Comparison of ENCODE assay signal across 8 mouse cellular contexts in the genomic region with DNA sequence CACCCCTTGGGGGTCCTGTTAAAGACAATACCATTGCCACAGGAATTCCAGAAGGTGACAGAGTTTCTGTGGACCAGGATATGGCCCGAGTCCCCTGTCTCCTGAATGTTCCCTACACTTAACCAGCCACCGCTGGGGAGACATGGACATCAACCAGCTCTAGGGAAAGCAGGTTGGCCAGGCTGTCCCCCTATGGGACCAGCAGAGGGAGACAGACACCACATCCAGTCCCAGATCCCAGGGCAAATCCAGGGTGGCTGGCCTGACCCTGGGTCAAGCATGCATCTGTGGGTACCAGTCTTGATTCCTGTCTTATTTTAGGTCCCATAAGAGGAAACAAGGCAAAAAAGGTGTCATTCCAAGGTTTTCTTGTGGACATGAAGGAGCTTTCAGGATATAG. TPM values are rescaled to one million over a fixed set of nuclear protein-coding genes. Genes with fewer than 3 reads are reported as not detected.
DNase-seq lines count a peak whose midpoint lies in the region; ATAC-seq and TF ChIP-seq lines count a peak whose summit lies in the region.
"Had no signal": no experiment of that assay in that cellular context is flagged by ENCODE, and none has a peak within 500 bp of the region (broad histone marks: within the 10 kb centered on the region; RNA-seq: fewer than 3 reads in every experiment).

No protein-coding gene starts in this region.

- H3K4me2 ChIP-seq in liver, embryonic 15.5 days = no peak overlapping the region
- H3K4me2 ChIP-seq: hindbrain, embryonic 15.5 days had no signal

- H3K4me3 ChIP-seq in liver, embryonic 15.5 days (replicated peaks) = no peak overlapping the region
- H3K4me3 ChIP-seq: hindbrain, embryonic 15.5 days had no signal

- peak; percentile 65 for DNase-seq in CD4-positive helper T cell, adult 2 months (ENCODE audit: low read depth, low spot score)
- no peak for DNase-seq in Patski (ENCODE audit: low read depth, low spot score)
- DNase-seq in cerebellum, postnatal 36 days = peak; percentile 73 to 76
- peak; percentile 32 to 66 for DNase-seq in gastrocnemius, postnatal 4 days (ENCODE audit: low spot score in 2 of 2)
- DNase-seq in kidney, adult 8-10 months = peak; percentile 73 to 85
- peak; percentile 89 for DNase-seq in retina, embryonic 14.5 days (ENCODE audit: low spot score)

- in situ Hi-C loops in Patski (cut with MboI; ENCODE audit: low pct_unique_long_range_greater_than_20kb) = loop anchor here (5.0 kb wide), 1 partner anchor 105 kb away; no protein-coding TSS in a partner anchor

- CTCF ChIA-PET in Patski (lab: Charles Lee) = interaction anchor here (0.7 to 17.4 kb wide), 21 partner anchors 8 to 122 kb away, joined by 3 to 396 read pairs (median 3); a partner anchor contains a TSS

- peak; percentile 24 for ATAC-seq in Patski
- ATAC-seq in liver, embryonic 15.5 days (ENCODE audit: insufficient read depth) = peak; percentile 29; the same call in 1 of the 2 replicates

- H3K36me3 ChIP-seq in liver, embryonic 15.5 days (replicated peaks) = no peaks in the 10 kb centered on the region
- H3K36me3 ChIP-seq: hindbrain, embryonic 15.5 days had no signal

- peaks cover 19% of the 10 kb centered on the region for H3K4me1 ChIP-seq in liver, embryonic 15.5 days (replicated peaks)

- no peaks in the 10 kb centered on the region for H3K9me3 ChIP-seq in liver, embryonic 15.5 days (replicated peaks)
- H3K9me3 ChIP-seq: hindbrain, embryonic 15.5 days had no signal

- H3K27me3 ChIP-seq in Patski = no peaks in the 10 kb centered on the region
- H3K27me3 ChIP-seq in liver, embryonic 15.5 days = peaks cover 94% of the 10 kb centered on the region

- H3K9ac ChIP-seq in liver, embryonic 15.5 days = no peak overlapping the region
- H3K9ac ChIP-seq: hindbrain, embryonic 15.5 days had no signal

- 4% methylated on average over 2 of the region's 2 CpGs for WGBS in liver, embryonic 15.5 days (ENCODE audit: insufficient replicate concordance)

- POLR2A ChIA-PET in Patski (lab: Charles Lee) = interaction anchor here (0.8 to 16.4 kb wide), 7 partner anchors 10 to 93 kb away, joined by 3 to 199 read pairs (median 6); a partner anchor contains a TSS

- TF ChIP-seq CTCF in Patski (IDR thresholded peaks at IDR 0.05) = no peak

- no peak overlapping the region for H3K27ac ChIP-seq in liver, embryonic 15.5 days (replicated peaks)
- H3K27ac ChIP-seq: hindbrain, embryonic 15.5 days had no signal

RNA-seq across cellular contexts. Expression of a gene that starts 5.5 kb away (rescaled TPM):
- 33.9 TPM for polyA plus RNA-seq in Patski (2021)
- total RNA-seq in gastrocnemius, postnatal 4 days (2021) = 1 to 10 TPM; 7.3 to 8.3 TPM
- 15.6 and 16.5 TPM in 2 replicates for polyA plus RNA-seq in liver, embryonic 15.5 days (2015; fragmentation: Nextera tagmentation; extraction: Ambion mirVana)

RNA-seq across cellular contexts. Expression of a gene that starts 7.1 kb away (rescaled TPM):
- 122 TPM for polyA plus RNA-seq in Patski (2021)
- total RNA-seq in gastrocnemius, postnatal 4 days (2021) = 1 to 10 TPM; 1.6 to 2.7 TPM
- 0.38 and 0.56 TPM in 2 replicates for polyA plus RNA-seq in liver, embryonic 15.5 days (2015; fragmentation: Nextera tagmentation; extraction: Ambion mirVana)

RNA-seq across cellular contexts. Expression of a gene that starts 7.2 kb away (rescaled TPM):
- 0.62 TPM for polyA plus RNA-seq in Patski (2021)
- total RNA-seq in gastrocnemius, postnatal 4 days (2021) = not detected
- polyA plus RNA-seq in liver, embryonic 15.5 days (2015; fragmentation: Nextera tagmentation; extraction: Ambion mirVana) = not detected in 2 replicates
- polyA plus RNA-seq: hindbrain, embryonic 15.5 days had no signal

RNA-seq across cellular contexts. Expression of a gene that starts 15.1 kb away (rescaled TPM):
- polyA plus RNA-seq in Patski (2021) = 674 TPM
- 100 to 1,000 TPM; 432 to 472 TPM for total RNA-seq in gastrocnemius, postnatal 4 days (2021)
- 414 and 425 TPM in 2 replicates for polyA plus RNA-seq in liver, embryonic 15.5 days (2015; fragmentation: Nextera tagmentation; extraction: Ambion mirVana)

RNA-seq across cellular contexts. Expression of a gene that starts 15.9 kb away (rescaled TPM):
- 1.9 TPM for polyA plus RNA-seq in Patski (2021)
- 1 to 10 TPM; 5.1 to 5.2 TPM for total RNA-seq in gastrocnemius, postnatal 4 days (2021)
- polyA plus RNA-seq in liver, embryonic 15.5 days (2015; fragmentation: Nextera tagmentation; extraction: Ambion mirVana) = 5.5 and 7.0 TPM in 2 replicates

Comparison
In these comparisons a context has a peak if more than half of its experiments do, and no peak if none do; other contexts are left out.
1. RNA of a gene that starts 7.1 kb away (polyA plus RNA-seq): 122 TPM in Patski (single experiment); 0.38 to 0.56 TPM in liver, embryonic 15.5 days; every median in the first group is over 10 times any median in the second.